Mouse (Mus musculus) neural tube, embryonic 10.5 days (tissue): ENCODE results near the gene Clca3a2.
"Not testable (repeated sequence)": the region's sequence is repeated elsewhere in the genome, so short reads cannot be mapped to it uniquely, and the experiment has no call there.

Source experiments
- DNase-seq: peaks from one replicate; pipeline ENCODE4 v3.0.0-alpha.2; 2017; ENCODE audit warnings: low spot score; ENCODE audit errors: extremely low spot score

Gene Clca3a2

GRCm38 (mm10) chr3:144747706-144748105 is 71.6 kb downstream of the Clca3a2 start:
- not testable (repeated sequence) for DNase-seq
